Mouse (Mus musculus) limb, embryonic 12.5 days (tissue): ENCODE results near the gene Cacna1a. TPM values are rescaled to one million over a fixed set of nuclear protein-coding genes. Genes with fewer than 3 reads are reported as not detected.

Source experiments
- ATAC-seq: fragments of 200-750 bp; cut with Nextera tagmentation; 2 replicates; pipeline ENCODE4 v1.8.0; 2017; ENCODE audit warnings: low read depth, moderate TSS enrichment; ENCODE audit not compliant: insufficient number of reproducible peaks, insufficient read depth, low FRiP score, low TSS enrichment
- H3K27ac ChIP-seq: fragments of 300-500 bp; sonication (generic); 2 replicates; pipeline ENCODE4 v1.5.1; 2016; ENCODE audit warnings: mild to moderate bottlenecking, moderate library complexity
- H3K27me3 ChIP-seq: fragments of 300-500 bp; sonication (generic); 2 replicates; pipeline ENCODE4 v1.6.1; 2016; ENCODE audit warnings: mild to moderate bottlenecking, moderate library complexity
- H3K36me3 ChIP-seq: fragments of 300-500 bp; sonication (generic); 2 replicates; pipeline ENCODE4 v1.6.1; 2016; ENCODE audit warnings: mild to moderate bottlenecking, moderate library complexity
- H3K4me1 ChIP-seq: fragments of 300-500 bp; sonication (generic); replicated peaks from 2 replicates; pipeline ENCODE4 v1.6.1; 2016
- H3K4me2 ChIP-seq: fragments of 300-500 bp; sonication (generic); 2 replicates; pipeline ENCODE4 v1.6.1; 2016; ENCODE audit warnings: mild to moderate bottlenecking, moderate library complexity
- H3K4me3 ChIP-seq: fragments of 300-500 bp; sonication (generic); replicated peaks from 2 replicates; pipeline ENCODE4 v1.5.1; 2016; ENCODE audit warnings: mild to moderate bottlenecking
- H3K9ac ChIP-seq: fragments of 300-500 bp; sonication (generic); replicated peaks from 2 replicates; pipeline ENCODE4 v1.6.1; 2016; ENCODE audit warnings: mild to moderate bottlenecking, moderate library complexity
- H3K9me3 ChIP-seq: fragments of 300-500 bp; sonication (generic); 2 replicates; pipeline ENCODE4 v1.6.1; 2016; ENCODE audit warnings: mild to moderate bottlenecking, moderate library complexity
- WGBS: fragments of 180-500 bp; shearing (Covaris S2); methylation state at CpG from one replicate; pipeline ENCODE4 v1.1.7; 2016; 5-methylcytosine and 5-hydroxymethylcytosine counted together
- polyA plus RNA-seq: library from polyadenylated mRNA; unstranded; fragments of >200 nt; fragmentation: Nextera tagmentation; extraction: Ambion mirVana; gene quantifications from 2 replicates; pipeline ENCODE4 v1.2.1, GENCODE M21; 2016

Gene Cacna1a
- polyA plus RNA-seq, 1 experiment from 2014 or later = 11.9 TPM

GRCm38 (mm10) chr8:84471271-84471995 lies 83.2 kb downstream of the Cacna1a start:
- H3K9ac ChIP-seq = no peak overlapping the region
- 51% methylated on average over 9 of the region's 9 CpGs for WGBS
- no peak overlapping the region for H3K4me3 ChIP-seq
- no peak for ATAC-seq
- H3K27me3 ChIP-seq = no peaks in the 10 kb centered on the region
- H3K27ac ChIP-seq = no peak overlapping the region
- no peaks in the 10 kb centered on the region for H3K9me3 ChIP-seq
- no peaks in the 10 kb centered on the region for H3K36me3 ChIP-seq
- H3K4me1 ChIP-seq = no peaks in the 10 kb centered on the region
- H3K4me2 ChIP-seq = no peak overlapping the region

- H3K4me2 ChIP-seq = no peak overlapping the region
- no peak overlapping the region for H3K9ac ChIP-seq
- 83% methylated on average over 1 of the region's 1 CpGs for WGBS
- H3K4me1 ChIP-seq = no peaks in the 10 kb centered on the region
- H3K36me3 ChIP-seq = no peaks in the 10 kb centered on the region
- no peaks in the 10 kb centered on the region for H3K9me3 ChIP-seq
- no peak overlapping the region for H3K4me3 ChIP-seq
- H3K27me3 ChIP-seq = no peaks in the 10 kb centered on the region
- ATAC-seq = no peak
- no peak overlapping the region for H3K27ac ChIP-seq
These were observed 86.2 kb downstream of the Cacna1a start for GRCm38 (mm10) chr8:84474456-84474855.

GRCm38 (mm10) chr8:84477341-84477740 lies 89.1 kb downstream of the Cacna1a start:
- no peak overlapping the region for H3K9ac ChIP-seq
- H3K4me2 ChIP-seq = no peak overlapping the region
- no peaks in the 10 kb centered on the region for H3K36me3 ChIP-seq
- no peak overlapping the region for H3K4me3 ChIP-seq
- 0 out of 2 replicates have a peak, but pooled peaks cover 4% of the 10 kb centered on the region for H3K27me3 ChIP-seq
- no peak for ATAC-seq
- 87% methylated on average over 3 of the region's 3 CpGs for WGBS
- H3K9me3 ChIP-seq = peaks cover 6% of the 10 kb centered on the region; the same call in 1 of the 2 replicates
- H3K27ac ChIP-seq = no peak overlapping the region
- no peaks in the 10 kb centered on the region for H3K4me1 ChIP-seq

GRCm38 (mm10) chr8:84483004-84483403 lies 94.8 kb downstream of the Cacna1a start:
- ATAC-seq = no peak
- no peaks in the 10 kb centered on the region for H3K4me1 ChIP-seq
- no peak overlapping the region for H3K27ac ChIP-seq
- no peak overlapping the region for H3K9ac ChIP-seq
- H3K9me3 ChIP-seq = peaks cover 6% of the 10 kb centered on the region; the same call in 1 of the 2 replicates
- H3K4me2 ChIP-seq = no peak overlapping the region
- 94% methylated on average over 4 of the region's 4 CpGs for WGBS
- 0 out of 2 replicates have a peak, but pooled peaks cover 4% of the 10 kb centered on the region for H3K27me3 ChIP-seq
- no peaks in the 10 kb centered on the region for H3K36me3 ChIP-seq
- no peak overlapping the region for H3K4me3 ChIP-seq

- WGBS = 83% methylated on average over 4 of the region's 4 CpGs
- H3K27ac ChIP-seq = no peak overlapping the region
- H3K36me3 ChIP-seq = no peaks in the 10 kb centered on the region
- no peak overlapping the region for H3K4me3 ChIP-seq
- ATAC-seq = no peak
- peaks cover 6% of the 10 kb centered on the region; the same call in 1 of the 2 replicates for H3K9me3 ChIP-seq
- H3K4me2 ChIP-seq = no peak overlapping the region
- H3K4me1 ChIP-seq = no peaks in the 10 kb centered on the region
- H3K27me3 ChIP-seq = 0 out of 2 replicates have a peak, but pooled peaks cover 4% of the 10 kb centered on the region
- H3K9ac ChIP-seq = no peak overlapping the region
These were observed 97.1 kb downstream of the Cacna1a start for GRCm38 (mm10) chr8:84485366-84485765.

GRCm38 (mm10) chr8:84485864-84486263 lies 97.6 kb downstream of the Cacna1a start:
- Histone ChIP-seq H3K36me3 (no peaks in the 10 kb centered on the region), H3K4me1 (no peaks in the 10 kb centered on the region), H3K27me3 (0 out of 2 replicates have a peak, but pooled peaks cover 4% of the 10 kb centered on the region), H3K9ac (no peak overlapping the region), H3K27ac (no peak overlapping the region), H3K4me2 (no peak overlapping the region), H3K4me3 (no peak overlapping the region), H3K9me3 (peaks cover 6% of the 10 kb centered on the region; the same call in 1 of the 2 replicates)
- 69% methylated on average over 7 of the region's 7 CpGs for whole genome bisulfite sequencing
- no peak for ATAC-seq

- Histone ChIP-seq H3K9me3 (no peaks in the 10 kb centered on the region), H3K4me1 (no peaks in the 10 kb centered on the region), H3K27me3 (no peaks in the 10 kb centered on the region), H3K9ac (no peak overlapping the region), H3K27ac (no peak overlapping the region), H3K4me3 (no peak overlapping the region), H3K4me2 (no peak overlapping the region), H3K36me3 (no peaks in the 10 kb centered on the region)
- ATAC-seq = no peak
- 74% methylated on average over 3 of the region's 3 CpGs for WGBS
These were observed 101.0 kb downstream of the Cacna1a start for GRCm38 (mm10) chr8:84489223-84489622.

GRCm38 (mm10) chr8:84494541-84495084 lies 106.4 kb downstream of the Cacna1a start:
- Histone ChIP-seq H3K9ac (no peak overlapping the region), H3K27me3 (no peaks in the 10 kb centered on the region), H3K9me3 (no peaks in the 10 kb centered on the region), H3K36me3 (no peaks in the 10 kb centered on the region), H3K4me2 (no peak overlapping the region), H3K4me1 (no peaks in the 10 kb centered on the region), H3K4me3 (no peak overlapping the region), H3K27ac (no peak overlapping the region)
- 85% methylated on average over 6 of the region's 6 CpGs for WGBS
- ATAC-seq = no peak

GRCm38 (mm10) chr8:84501181-84501580 lies 112.9 kb downstream of the Cacna1a start:
- H3K4me2 ChIP-seq = no peak overlapping the region
- no peak overlapping the region for H3K4me3 ChIP-seq
- WGBS = 72% methylated on average over 5 of the region's 5 CpGs
- H3K36me3 ChIP-seq = no peaks in the 10 kb centered on the region
- no peaks in the 10 kb centered on the region for H3K9me3 ChIP-seq
- H3K27ac ChIP-seq = no peak overlapping the region
- no peak for ATAC-seq
- H3K4me1 ChIP-seq = no peaks in the 10 kb centered on the region
- H3K9ac ChIP-seq = no peak overlapping the region
- no peaks in the 10 kb centered on the region for H3K27me3 ChIP-seq

GRCm38 (mm10) chr8:84501671-84502308 lies 113.5 kb downstream of the Cacna1a start:
- WGBS = 84% methylated on average over 10 of the region's 10 CpGs
- Histone ChIP-seq H3K4me3 (no peak overlapping the region), H3K9me3 (no peaks in the 10 kb centered on the region), H3K4me2 (no peak overlapping the region), H3K4me1 (no peaks in the 10 kb centered on the region), H3K9ac (no peak overlapping the region), H3K36me3 (no peaks in the 10 kb centered on the region), H3K27ac (no peak overlapping the region), H3K27me3 (no peaks in the 10 kb centered on the region)
- ATAC-seq = no peak

- H3K27me3 ChIP-seq = no peaks in the 10 kb centered on the region
- H3K36me3 ChIP-seq = no peaks in the 10 kb centered on the region
- H3K9ac ChIP-seq = no peak overlapping the region
- H3K27ac ChIP-seq = no peak overlapping the region
- ATAC-seq = no peak
- H3K4me1 ChIP-seq = no peaks in the 10 kb centered on the region
- H3K4me3 ChIP-seq = no peak overlapping the region
- no peaks in the 10 kb centered on the region for H3K9me3 ChIP-seq
- no peak overlapping the region for H3K4me2 ChIP-seq
- WGBS = 87% methylated on average over 4 of the region's 4 CpGs
These were observed 114.4 kb downstream of the Cacna1a start for GRCm38 (mm10) chr8:84502638-84503037.
